Mouse (Mus musculus) MEL (cell line): ENCODE results near the gene Sgms1. TPM values are rescaled to one million over a fixed set of nuclear protein-coding genes. Genes with fewer than 3 reads are reported as not detected.

ENCODE experiments used
- DNase-seq: peaks from one replicate; pipeline ENCODE4 v3.0.0; 2011; ENCODE audit warnings: low read depth, low spot score
- H3K27ac ChIP-seq: 2 replicates; pipeline ENCODE4 v1.5.1; 2012; ENCODE audit warnings: low read depth, mild to moderate bottlenecking, control low read depth, low read length, moderate library complexity; ENCODE audit not compliant: control insufficient read depth
- H3K27me3 ChIP-seq, 2 experiments: fragments of 150-350 bp in 1 of 2; sonication (generic) in 1 of 2; 2 replicates each; pipeline ENCODE4 v1.6.1; 2012; ENCODE audit warnings: low read length in 2 of 2, mild to moderate bottlenecking in 2 of 2, improper control_type of control experiment in 1 of 2, moderate library complexity in 1 of 2; ENCODE audit not compliant: insufficient read depth in 2 of 2, control insufficient read depth in 1 of 2
- H3K36me3 ChIP-seq, 2 experiments: 2 replicates each; pipeline ENCODE4 v1.6.1; 2012 to 2014; ENCODE audit warnings: low read length in 2 of 2, improper control_type of control experiment in 1 of 2, inconsistent platforms in 1 of 2, mild to moderate bottlenecking in 1 of 2; ENCODE audit not compliant: insufficient read depth in 2 of 2, control insufficient read depth in 1 of 2
- H3K4me1 ChIP-seq, 2 experiments: fragments of 150-350 bp in 1 of 2; sonication (generic) in 1 of 2; 2 replicates each; pipeline ENCODE4 v1.6.1; 2012; ENCODE audit warnings: low read length in 2 of 2, improper control_type of control experiment in 1 of 2, mild to moderate bottlenecking in 1 of 2; ENCODE audit not compliant: insufficient read depth in 2 of 2, control insufficient read depth in 1 of 2
- H3K4me3 ChIP-seq, 2 experiments: fragments of 150-350 bp in 1 of 2; sonication (generic) in 1 of 2; 2 replicates each; pipeline ENCODE4 v1.5.1; 2012; ENCODE audit warnings: low read depth in 2 of 2, low read length in 2 of 2, mild to moderate bottlenecking in 2 of 2, moderate library complexity in 2 of 2, control low read depth in 1 of 2, improper control_type of control experiment in 1 of 2; ENCODE audit not compliant: control insufficient read depth in 1 of 2, insufficient read depth in 1 of 2
- H3K79me2 ChIP-seq: 2 replicates; pipeline ENCODE4 v1.6.1; 2012; ENCODE audit warnings: mild to moderate bottlenecking, low read length, moderate library complexity; ENCODE audit not compliant: control insufficient read depth, poor library complexity, insufficient read depth
- H3K9ac ChIP-seq: 2 replicates; pipeline ENCODE4 v1.6.1; 2012; ENCODE audit warnings: low read depth, mild to moderate bottlenecking, control low read depth, low read length, moderate library complexity; ENCODE audit not compliant: control insufficient read depth, poor library complexity, severe bottlenecking
- H3K9me3 ChIP-seq: fragments of 150-350 bp; sonication (generic); replicated peaks from 2 replicates; pipeline ENCODE4 v1.6.1; 2012; ENCODE audit warnings: mild to moderate bottlenecking, low read length, improper control_type of control experiment, moderate library complexity; ENCODE audit not compliant: insufficient read depth
- BHLHE40 ChIP-seq: IDR thresholded peaks from 2 replicates; pipeline ENCODE4 v1.6.1; 2012; ENCODE audit warnings: low read depth, mild to moderate bottlenecking, inconsistent platforms, low read length, improper control_type of control experiment, borderline replicate concordance
- CHD1 ChIP-seq: IDR thresholded peaks from 2 replicates; pipeline ENCODE4 v1.6.1; 2012; ENCODE audit warnings: low read depth, mild to moderate bottlenecking, inconsistent platforms, low read length, improper control_type of control experiment
- CHD2 ChIP-seq: IDR thresholded peaks from 2 replicates; pipeline ENCODE4 v1.6.1; 2011; ENCODE audit warnings: low read length, improper control_type of control experiment
- CTCF ChIP-seq, 3 experiments: IDR thresholded peaks in 2 of 3; conservative IDR thresholded peaks in 1 of 3; 2 replicates each; pipeline ENCODE4 v1.5.1; 2011 to 2012; ENCODE audit warnings: low read length in 3 of 3, low read depth in 2 of 3, mild to moderate bottlenecking in 2 of 3, improper control_type of control experiment in 1 of 3, inconsistent platforms in 1 of 3, mixed read lengths in 1 of 3, moderate library complexity in 1 of 3; ENCODE audit not compliant: control insufficient read depth in 1 of 3, insufficient read depth in 1 of 3, poor library complexity in 1 of 3, severe bottlenecking in 1 of 3
- E2F4 ChIP-seq: IDR thresholded peaks from 2 replicates; pipeline ENCODE4 v1.6.1; 2011; ENCODE audit warnings: low read depth, low read length, improper control_type of control experiment, borderline replicate concordance
- ELF1 ChIP-seq: IDR thresholded peaks from 2 replicates; pipeline ENCODE4 v1.6.1; 2014; ENCODE audit warnings: low read depth, mild to moderate bottlenecking, inconsistent platforms, low read length, improper control_type of control experiment, moderate library complexity
- EP300 ChIP-seq, 2 experiments: IDR thresholded peaks; 2 replicates each; pipeline ENCODE4 v1.6.1; 2011; ENCODE audit warnings: improper control_type of control experiment in 2 of 2, low read length in 2 of 2, low read depth in 1 of 2, mild to moderate bottlenecking in 1 of 2
- ETS1 ChIP-seq: IDR thresholded peaks from 2 replicates; pipeline ENCODE4 v1.6.1; 2012; ENCODE audit warnings: low read depth, mild to moderate bottlenecking, inconsistent platforms, low read length, improper control_type of control experiment, moderate library complexity
- GABPA ChIP-seq: IDR thresholded peaks from 2 replicates; pipeline ENCODE4 v1.6.1; 2012; ENCODE audit warnings: low read depth, mild to moderate bottlenecking, inconsistent platforms, low read length, improper control_type of control experiment, moderate library complexity
- GATA1 ChIP-seq: IDR thresholded peaks from 2 replicates; pipeline ENCODE4 v1.6.1; 2011; ENCODE audit warnings: low read depth, low read length, improper control_type of control experiment
- HCFC1 ChIP-seq: IDR thresholded peaks from 2 replicates; pipeline ENCODE4 v1.6.1; 2012; ENCODE audit warnings: low read depth, mild to moderate bottlenecking, inconsistent platforms, low read length, improper control_type of control experiment, moderate library complexity
- JUND ChIP-seq: IDR thresholded peaks from 2 replicates; pipeline ENCODE4 v1.6.1; 2011; ENCODE audit warnings: low read depth, mild to moderate bottlenecking, improper control_type of control experiment, low read length
- KAT2A ChIP-seq: conservative IDR thresholded peaks from 2 replicates; pipeline ENCODE4 v1.6.1; 2012; ENCODE audit warnings: low read depth, low read length, improper control_type of control experiment, inconsistent platforms
- MAFK ChIP-seq: IDR thresholded peaks from 2 replicates; pipeline ENCODE4 v1.6.1; 2011; ENCODE audit warnings: low read depth, mild to moderate bottlenecking, low read length, improper control_type of control experiment, borderline replicate concordance
- MAX ChIP-seq: IDR thresholded peaks from 2 replicates; pipeline ENCODE4 v1.6.1; 2011; ENCODE audit warnings: low read length, improper control_type of control experiment
- MAZ ChIP-seq: IDR thresholded peaks from 2 replicates; pipeline ENCODE4 v1.6.1; 2012; ENCODE audit warnings: low read depth, mild to moderate bottlenecking, inconsistent platforms, low read length, improper control_type of control experiment
- MEF2A ChIP-seq: IDR thresholded peaks from 2 replicates; pipeline ENCODE4 v1.6.1; 2014; ENCODE audit warnings: low read depth, mild to moderate bottlenecking, inconsistent platforms, low read length, improper control_type of control experiment; ENCODE audit not compliant: poor library complexity, insufficient replicate concordance, severe bottlenecking; ENCODE audit errors: extremely low read depth
- MXI1 ChIP-seq: IDR thresholded peaks from 2 replicates; pipeline ENCODE4 v1.6.1; 2011; ENCODE audit warnings: mild to moderate bottlenecking, low read depth, low read length, improper control_type of control experiment
- MYC ChIP-seq: IDR thresholded peaks from 2 replicates; pipeline ENCODE4 v1.6.1; 2011; ENCODE audit warnings: low read depth, mild to moderate bottlenecking, low read length, improper control_type of control experiment, moderate library complexity
- NELFE ChIP-seq: IDR thresholded peaks from 2 replicates; pipeline ENCODE4 v1.6.1; 2011; ENCODE audit warnings: low read depth, low read length, improper control_type of control experiment
- NRF1 ChIP-seq: IDR thresholded peaks from 2 replicates; pipeline ENCODE4 v1.6.1; 2014; ENCODE audit warnings: low read depth, mild to moderate bottlenecking, inconsistent platforms, low read length, improper control_type of control experiment, moderate library complexity; ENCODE audit not compliant: poor library complexity, insufficient read depth, severe bottlenecking
- POLR2A ChIP-seq, 2 experiments: IDR thresholded peaks; 2 replicates each; pipeline ENCODE4 v1.6.1; 2011 to 2012; ENCODE audit warnings: low read length in 2 of 2, mild to moderate bottlenecking in 2 of 2, control low read depth in 1 of 2, improper control_type of control experiment in 1 of 2, low read depth in 1 of 2, moderate library complexity in 1 of 2; ENCODE audit not compliant: control insufficient read depth in 1 of 2, insufficient read depth in 1 of 2, poor library complexity in 1 of 2
- POLR2AphosphoS2 ChIP-seq: IDR thresholded peaks from 2 replicates; pipeline ENCODE4 v1.6.1; 2011; ENCODE audit warnings: low read length, improper control_type of control experiment
- POLR2AphosphoS5 ChIP-seq: IDR thresholded peaks from 2 replicates; pipeline ENCODE4 v1.6.1; 2012; ENCODE audit warnings: low read depth, borderline replicate concordance, mild to moderate bottlenecking, inconsistent platforms, low read length, moderate library complexity, mixed read lengths
- RAD21 ChIP-seq: IDR thresholded peaks from 2 replicates; pipeline ENCODE4 v1.6.1; 2011; ENCODE audit warnings: mild to moderate bottlenecking, low read depth, low read length, improper control_type of control experiment
- RCOR1 ChIP-seq: IDR thresholded peaks from 2 replicates; pipeline ENCODE4 v1.6.1; 2012; ENCODE audit warnings: low read depth, mild to moderate bottlenecking, inconsistent platforms, low read length, improper control_type of control experiment
- SIN3A ChIP-seq: IDR thresholded peaks from 2 replicates; pipeline ENCODE4 v1.6.1; 2012; ENCODE audit warnings: low read length, improper control_type of control experiment, inconsistent platforms
- SMC3 ChIP-seq: IDR thresholded peaks from 2 replicates; pipeline ENCODE4 v1.6.1; 2011; ENCODE audit warnings: low read depth, low read length, improper control_type of control experiment
- TAL1 ChIP-seq: IDR thresholded peaks from 2 replicates; pipeline ENCODE4 v1.6.1; 2012; ENCODE audit warnings: mild to moderate bottlenecking, inconsistent platforms, low read length, moderate library complexity, mixed read lengths
- TBP ChIP-seq: IDR thresholded peaks from 2 replicates; pipeline ENCODE4 v1.8.0; 2011; ENCODE audit warnings: low read depth, low read length, improper control_type of control experiment
- TCF12 ChIP-seq: IDR thresholded peaks from 2 replicates; pipeline ENCODE4 v1.6.1; 2014; ENCODE audit warnings: low read depth, mild to moderate bottlenecking, inconsistent platforms, low read length, improper control_type of control experiment, moderate library complexity
- UBTF ChIP-seq: IDR thresholded peaks from 2 replicates; pipeline ENCODE4 v1.6.1; 2012; ENCODE audit warnings: low read depth, mild to moderate bottlenecking, inconsistent platforms, low read length, improper control_type of control experiment, moderate library complexity, borderline replicate concordance; ENCODE audit not compliant: insufficient read depth
- USF1 ChIP-seq: IDR thresholded peaks from 2 replicates; pipeline ENCODE4 v1.6.1; 2014; ENCODE audit warnings: low read depth, mild to moderate bottlenecking, inconsistent platforms, low read length, improper control_type of control experiment, moderate library complexity
- USF2 ChIP-seq, 2 experiments: IDR thresholded peaks; 2 replicates each; pipeline ENCODE4 v1.6.1; 2011 to 2012; ENCODE audit warnings: improper control_type of control experiment in 2 of 2, low read length in 2 of 2, borderline replicate concordance in 1 of 2, inconsistent platforms in 1 of 2, low read depth in 1 of 2, mild to moderate bottlenecking in 1 of 2; ENCODE audit not compliant: insufficient read depth in 1 of 2
- ZKSCAN1 ChIP-seq: IDR thresholded peaks from 2 replicates; pipeline ENCODE4 v1.6.1; 2012; ENCODE audit warnings: low read depth, mild to moderate bottlenecking, inconsistent platforms, low read length, improper control_type of control experiment, moderate library complexity
- ZMIZ1 ChIP-seq: IDR thresholded peaks from 2 replicates; pipeline ENCODE4 v1.6.1; 2012; ENCODE audit warnings: low read depth, mild to moderate bottlenecking, inconsistent platforms, low read length, improper control_type of control experiment, moderate library complexity
- ZNF384 ChIP-seq: IDR thresholded peaks from 2 replicates; pipeline ENCODE4 v1.6.1; 2012; ENCODE audit warnings: low read depth, mild to moderate bottlenecking, inconsistent platforms, low read length, improper control_type of control experiment
- polyA plus RNA-seq, 2 experiments: library from polyadenylated mRNA; stranded (reverse) in 1 of 2; unstranded in 1 of 2; fragments of >175 nt in 1 of 2; fragments of >200 nt in 1 of 2; gene quantifications; 2 replicates each; pipeline versions ENCODE4 v1.2.1 to v1.2.4; 2012; ENCODE audit warnings: low replicate concordance in 2 of 2, low read depth in 1 of 2; ENCODE audit not compliant: insufficient read length in 2 of 2, insufficient read depth in 1 of 2, missing spikeins in 1 of 2
- total RNA-seq: library from RNA; depleted of rRNA; stranded (reverse); fragments of 300-350 nt; gene quantifications from 2 replicates; pipeline ENCODE4 v1.2.3, GENCODE M21; 2012; rRNA removed

The Sgms1 gene
- 16.3 and 16.9 TPM in 2 replicates for total RNA-seq
- 10 to 100 TPM in 1 of 2 experiments, not detected in 1; 18.5 TPM for polyA plus RNA-seq

GRCm38 (mm10) chr19:32389001-32389871 is at the start of gene Sgms1:
TSS of gene Sgms1 (minus strand) at chr19:32389714.
- Histone ChIP-seq H3K9ac (peak within 1 kb of the TSS; percentile 97), H3K4me1 (peaks cover 9 to 40% of the 10 kb centered on the region in 2 experiments)

GRCm38 (mm10) chr19:32425856-32426255 is 36.3 kb upstream of the Sgms1 start:
- H3K4me3 ChIP-seq, result no peak overlapping the region
- no peaks in the 10 kb centered on the region for H3K4me1 ChIP-seq
- H3K27me3 ChIP-seq, result no peaks in the 10 kb centered on the region
- no peak for DNase-seq
- no peak overlapping the region for H3K9ac ChIP-seq
- H3K79me2 ChIP-seq, result no peaks in the 10 kb centered on the region
- no peaks in the 10 kb centered on the region for H3K9me3 ChIP-seq
- H3K27ac ChIP-seq, result no peak overlapping the region
- no peaks in the 10 kb centered on the region for H3K36me3 ChIP-seq
- TF ChIP-seq ZMIZ1 (no peak), GABPA (no peak), JUND (no peak), UBTF (no peak), HCFC1 (no peak), MAZ (no peak), NELFE (no peak), RAD21 (no peak), TBP (no peak), TAL1 (no peak), POLR2AphosphoS5 (no peak), USF2 (IDR thresholded peaks at IDR 0.05; ENCODE audit: borderline replicate concordance in 1 of 2, insufficient read depth in 1 of 2, low read depth in 1 of 2, low read length in 2 of 2) (no peak), MXI1 (no peak)

More at GRCm38 (mm10) chr19:32389001-32389871, at the start of gene Sgms1:
- DNase-seq, result peak; percentile 93
- Histone ChIP-seq H3K27ac (peak within 1 kb of the TSS; percentile 80), H3K36me3 (peaks cover 0 to 32% of the 10 kb centered on the region in 2 experiments; a peak in 2 of 4 replicates), H3K9me3 (no peaks in the 10 kb centered on the region), H3K27me3 (no peaks in the 10 kb centered on the region), H3K4me3 (peak within 1 kb of the TSS; percentile 79 to 98), H3K79me2 (peaks cover 37% of the 10 kb centered on the region)
- TF ChIP-seq BHLHE40, result peak; percentile 73
- TF ChIP-seq CTCF (IDR thresholded peaks at IDR 0.05 in 2 of 3, conservative IDR thresholded peaks at IDR 0.05 in 1 of 3; ENCODE audit: control insufficient read depth in 1 of 3, insufficient read depth in 1 of 3, low read depth in 2 of 3, low read length in 3 of 3, poor library complexity in 1 of 3, severe bottlenecking in 1 of 3), result no peak
- no peak for TF ChIP-seq CHD1
- TF ChIP-seq E2F4, result no peak
- TF ChIP-seq TCF12, result no peak
- TF ChIP-seq KAT2A, result no peak
- TF ChIP-seq ETS1, result no peak
- peak; percentile 86 for TF ChIP-seq NRF1
- TF ChIP-seq UBTF, result 0 out of 2 replicates have a peak, but pooled peaks have one; percentile 4
- TF ChIP-seq USF2 (IDR thresholded peaks at IDR 0.05; ENCODE audit: borderline replicate concordance in 1 of 2, insufficient read depth in 1 of 2, low read depth in 1 of 2, low read length in 2 of 2), result peak in 1 of 2 experiments; percentile 53; a peak in 1 of 4 replicates
- TF ChIP-seq MAZ, result peak; percentile 77; the same call in 1 of the 2 replicates
- no peak; the same call in 1 of the 2 replicates for TF ChIP-seq ZMIZ1
- TF ChIP-seq MAFK, result no peak
- TF ChIP-seq RAD21, result no peak
- TF ChIP-seq MXI1, result peak; percentile 71
- 0 out of 4 replicates have a peak, but pooled peaks of 1 of the 2 experiments have one; percentile 6 for TF ChIP-seq EP300 (IDR thresholded peaks at IDR 0.05; ENCODE audit: low read depth in 1 of 2, low read length in 2 of 2)
- 0 out of 2 replicates have a peak, but pooled peaks have one; percentile 7 for TF ChIP-seq ELF1
- TF ChIP-seq TAL1, result no peak
- peak; percentile 48; the same call in 1 of the 2 replicates for TF ChIP-seq NELFE
- no peak for TF ChIP-seq MEF2A
- no peak for TF ChIP-seq ZNF384
- TF ChIP-seq GABPA, result no peak
- no peak for TF ChIP-seq ZKSCAN1
- peak; percentile 68 for TF ChIP-seq HCFC1
- TF ChIP-seq MAX, result peak; percentile 57; the same call in 1 of the 2 replicates
- no peak for TF ChIP-seq POLR2AphosphoS2
- peak; percentile 72 for TF ChIP-seq SIN3A
- peak; percentile 88 for TF ChIP-seq USF1
- TF ChIP-seq MYC, result no peak
- peak; percentile 69 to 72; a peak in 3 of 4 replicates for TF ChIP-seq POLR2A (IDR thresholded peaks at IDR 0.05; ENCODE audit: control insufficient read depth in 1 of 2, insufficient read depth in 1 of 2, low read depth in 1 of 2, low read length in 2 of 2, poor library complexity in 1 of 2)
- no peak for TF ChIP-seq GATA1
- TF ChIP-seq CHD2, result no peak
- TF ChIP-seq SMC3, result no peak
- no peak for TF ChIP-seq RCOR1
